Mouse (Mus musculus) bone marrow macrophage, adult 2 months (primary cell): ENCODE measurements around the gene Ube2e1. TPM values are rescaled to one million over a fixed set of nuclear protein-coding genes. Genes with fewer than 3 reads are reported as not detected.
"Not testable (repeated sequence)": the region's sequence is repeated elsewhere in the genome, so short reads cannot be mapped to it uniquely, and the experiment has no call there.

Experiments used
- H3K27ac ChIP-seq: 2 replicates; pipeline ENCODE4 v1.5.1; 2012; ENCODE audit warnings: low read depth, low read length; ENCODE audit not compliant: insufficient read depth
- H3K4me1 ChIP-seq: 2 replicates; pipeline ENCODE4 v1.6.1; 2012; ENCODE audit warnings: low read length; ENCODE audit not compliant: control insufficient read depth, insufficient read depth
- H3K4me3 ChIP-seq: 2 replicates; pipeline ENCODE4 v1.5.1; 2012; ENCODE audit warnings: mild to moderate bottlenecking, low read length, moderate library complexity; ENCODE audit not compliant: insufficient read depth
- CTCF ChIP-seq: IDR thresholded peaks from 2 replicates; pipeline ENCODE4 v1.5.1; 2012; ENCODE audit warnings: low read depth, mild to moderate bottlenecking, low read length, moderate library complexity
- POLR2A ChIP-seq: IDR thresholded peaks from 2 replicates; pipeline ENCODE4 v1.6.1; 2012; ENCODE audit warnings: mild to moderate bottlenecking, low read depth, low read length, borderline replicate concordance
- polyA plus RNA-seq: library from polyadenylated mRNA; stranded (reverse); fragments of >200 nt; gene quantifications from 2 replicates; pipeline ENCODE4 v1.2.4, GENCODE M21; 2012; ENCODE audit not compliant: missing spikeins, insufficient read depth, insufficient read length

The Ube2e1 gene
- polyA plus RNA-seq, 1 experiment: 66.5 TPM

DNA sequence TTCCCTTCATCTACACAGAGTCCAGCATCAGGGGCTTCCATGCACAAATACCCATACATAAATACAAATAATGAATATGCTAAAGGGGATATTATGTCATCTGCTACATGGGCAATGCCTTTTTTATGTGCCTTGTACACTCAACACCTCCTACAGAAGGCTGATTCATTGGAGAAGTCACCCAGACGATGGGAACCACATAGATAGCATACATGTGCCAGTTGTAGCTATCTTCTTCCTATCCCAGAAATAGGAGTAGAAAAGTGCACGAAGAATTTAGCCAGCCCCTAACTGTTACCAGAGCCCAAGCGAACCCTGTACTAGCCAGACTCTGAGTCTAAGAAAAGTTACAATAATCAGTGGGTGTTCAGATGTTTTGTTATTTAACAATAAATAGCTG lies 39.5 kb downstream of the Ube2e1 start:
- Histone ChIP-seq H3K27ac (no peak overlapping the region), H3K4me1 (peaks cover 12% of the 10 kb centered on the region), H3K4me3 (no peak overlapping the region)
- no peak for TF ChIP-seq POLR2A
- TF ChIP-seq CTCF: no peak

DNA sequence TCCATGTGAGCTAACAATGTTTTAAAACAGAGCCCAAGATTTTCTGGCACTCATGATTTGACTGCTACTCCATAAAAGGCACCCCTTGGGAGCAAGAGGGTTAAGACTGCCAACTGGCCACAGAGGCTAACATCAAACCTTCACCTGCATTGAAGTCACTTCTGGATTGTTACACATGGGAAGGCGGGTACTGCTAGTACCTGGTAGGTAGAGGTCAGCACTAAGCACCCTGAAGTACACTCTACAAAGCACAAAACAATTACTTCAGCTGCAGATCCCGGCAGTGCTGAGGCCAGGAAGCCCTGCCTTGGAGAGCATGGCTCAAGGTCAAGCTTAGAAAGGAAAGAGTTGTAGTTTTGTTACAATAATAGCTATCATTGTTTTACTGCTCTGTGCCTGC lies 44.3 kb downstream of the Ube2e1 start:
- TF ChIP-seq CTCF: no peak
- no peak for TF ChIP-seq POLR2A
- Histone ChIP-seq H3K4me1 (peaks cover 7% of the 10 kb centered on the region), H3K27ac (no peak overlapping the region), H3K4me3 (no peak overlapping the region)

DNA sequence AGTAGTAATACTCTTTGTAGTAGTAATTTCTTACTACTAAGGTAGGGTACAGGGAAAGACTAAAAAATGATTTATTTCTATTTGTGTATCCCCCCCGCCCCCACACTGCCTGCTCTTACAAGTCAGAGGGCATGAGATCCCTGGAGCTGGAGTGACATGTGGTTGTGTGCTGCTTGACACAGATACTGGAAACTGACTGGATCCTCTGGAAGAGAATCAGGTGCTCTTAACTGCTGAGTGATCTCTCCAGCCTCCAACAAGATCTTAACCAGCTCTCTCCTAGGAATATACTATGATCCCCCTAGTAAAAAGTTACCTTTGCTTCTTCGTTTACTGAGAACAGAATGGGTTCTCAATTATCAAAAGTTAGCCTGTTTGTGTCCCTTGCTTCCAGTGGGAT lies 45.2 kb downstream of the Ube2e1 start:
- TF ChIP-seq CTCF (no peak), POLR2A (no peak)
- Histone ChIP-seq H3K4me3 (no peak overlapping the region), H3K27ac (no peak overlapping the region), H3K4me1 (peaks cover 7% of the 10 kb centered on the region)

DNA sequence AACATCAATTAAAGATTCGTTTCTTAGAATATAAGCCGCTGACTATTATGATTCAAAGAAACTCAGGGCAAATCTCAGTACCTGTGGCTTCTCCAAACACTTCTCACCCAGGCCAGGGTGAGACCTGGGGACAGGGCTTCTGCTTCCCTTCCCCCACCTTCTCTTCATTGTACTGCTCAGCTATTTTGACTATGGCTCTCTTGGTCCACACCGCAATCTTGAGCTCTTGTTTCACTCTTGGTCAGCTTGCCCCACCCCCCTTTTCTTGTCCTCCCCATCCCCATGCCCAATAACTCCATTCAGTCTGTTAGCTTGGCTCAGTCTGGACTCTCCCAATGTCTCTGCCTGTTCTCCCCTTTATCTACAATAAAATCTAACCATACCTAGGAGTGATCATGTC lies 46.2 kb downstream of the Ube2e1 start:
- peaks cover 7% of the 10 kb centered on the region for H3K4me1 ChIP-seq
- no peak for TF ChIP-seq POLR2A

DNA sequence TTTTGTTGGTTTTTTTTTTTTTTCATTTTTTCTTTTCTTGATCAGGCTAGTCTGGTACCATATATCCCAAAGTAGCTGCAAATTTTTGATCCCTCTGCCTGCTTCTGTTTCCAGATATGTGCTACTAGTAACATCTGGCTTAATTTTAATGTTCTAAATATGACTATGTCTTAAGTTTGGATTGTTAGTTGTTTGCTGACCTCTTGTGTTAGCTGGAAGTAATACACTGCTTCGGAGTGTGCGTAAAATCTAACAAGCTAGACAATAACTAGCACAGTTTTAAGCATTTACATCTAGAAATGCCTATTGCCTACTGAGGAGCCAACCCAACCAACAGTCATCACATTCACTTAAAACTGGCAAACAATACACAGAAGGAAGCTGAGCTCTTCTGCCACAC lies 47.1 kb downstream of the Ube2e1 start:
- Histone ChIP-seq H3K4me1 (peaks cover 3% of the 10 kb centered on the region; the same call in 1 of the 2 replicates), H3K4me3 (no peak overlapping the region), H3K27ac (no peak overlapping the region)
- TF ChIP-seq POLR2A (no peak), CTCF (no peak)

More for the DNA sequence above, 46.2 kb downstream of the Ube2e1 start:
- Histone ChIP-seq H3K4me3 (no peak overlapping the region), H3K27ac (no peak overlapping the region)

DNA sequence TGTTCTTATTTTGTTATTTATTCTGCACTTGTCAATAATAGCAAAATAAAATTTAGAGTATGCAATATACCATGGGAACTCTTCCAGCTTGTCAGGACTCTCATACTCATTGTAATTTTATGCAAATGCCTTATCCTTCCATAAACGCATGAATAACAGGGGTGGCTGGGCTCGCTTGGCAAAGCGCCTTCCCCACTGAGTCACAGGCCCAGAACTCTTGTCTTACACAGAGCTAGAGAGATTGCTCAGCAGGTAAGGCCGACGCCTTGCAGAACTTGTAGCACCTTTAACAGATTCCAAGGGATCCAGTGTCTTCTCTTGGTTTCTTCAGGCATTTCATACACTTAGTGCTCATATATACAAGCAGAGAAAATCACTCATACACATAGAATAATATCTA lies 51.3 kb downstream of the Ube2e1 start:
- Histone ChIP-seq H3K4me3 (no peak overlapping the region), H3K4me1 (no peaks in the 10 kb centered on the region), H3K27ac (no peak overlapping the region)
- TF ChIP-seq CTCF (no peak), POLR2A (no peak)

DNA sequence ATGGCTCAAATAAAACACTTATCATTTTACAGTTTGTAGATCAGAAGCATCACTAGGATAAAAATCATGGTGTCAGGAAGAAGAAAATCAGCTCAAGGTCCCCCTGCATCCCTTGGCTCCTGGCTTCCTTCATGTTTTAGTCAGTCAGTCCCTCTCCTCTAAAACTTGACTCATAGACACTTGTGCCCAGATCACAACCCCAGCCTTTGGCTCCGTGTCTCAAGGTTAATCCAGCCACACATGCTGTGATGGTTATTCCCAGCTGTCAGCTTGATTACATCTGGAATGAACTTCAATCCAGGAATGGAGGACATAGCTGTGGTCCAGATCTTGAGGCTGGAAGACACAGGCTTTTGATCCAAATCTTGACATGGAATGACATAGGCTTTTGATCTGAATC lies 57.1 kb downstream of the Ube2e1 start:
- no peak overlapping the region for H3K27ac ChIP-seq
- TF ChIP-seq POLR2A (no peak), CTCF (no peak)
- no peak overlapping the region for H3K4me3 ChIP-seq
- peaks cover 2% of the 10 kb centered on the region; the same call in 1 of the 2 replicates for H3K4me1 ChIP-seq

DNA sequence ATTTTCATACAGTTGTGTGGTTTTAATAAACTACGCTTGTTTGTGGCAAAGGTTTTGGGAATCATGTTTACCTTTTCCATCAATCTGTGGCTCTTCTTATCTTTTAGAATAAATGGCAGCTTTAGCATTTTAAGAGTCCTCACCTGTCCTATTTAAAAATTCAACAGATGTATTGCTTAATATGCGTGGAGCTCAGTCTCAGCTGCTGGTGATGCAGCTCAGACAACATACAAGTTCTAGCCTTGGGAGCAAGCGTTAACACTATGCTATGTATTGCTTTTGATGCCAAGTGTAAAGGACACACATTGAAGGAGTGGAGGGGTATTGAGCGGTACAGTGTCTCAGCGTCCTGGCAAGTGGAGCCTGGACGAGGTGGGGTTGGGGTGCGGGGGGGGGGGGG lies 60.0 kb downstream of the Ube2e1 start:
- Histone ChIP-seq H3K27ac (no peak overlapping the region), H3K4me3 (peak overlapping the region; percentile 91), H3K4me1 (peaks cover 5% of the 10 kb centered on the region; the same call in 1 of the 2 replicates)
- TF ChIP-seq POLR2A (no peak), CTCF (no peak)

DNA sequence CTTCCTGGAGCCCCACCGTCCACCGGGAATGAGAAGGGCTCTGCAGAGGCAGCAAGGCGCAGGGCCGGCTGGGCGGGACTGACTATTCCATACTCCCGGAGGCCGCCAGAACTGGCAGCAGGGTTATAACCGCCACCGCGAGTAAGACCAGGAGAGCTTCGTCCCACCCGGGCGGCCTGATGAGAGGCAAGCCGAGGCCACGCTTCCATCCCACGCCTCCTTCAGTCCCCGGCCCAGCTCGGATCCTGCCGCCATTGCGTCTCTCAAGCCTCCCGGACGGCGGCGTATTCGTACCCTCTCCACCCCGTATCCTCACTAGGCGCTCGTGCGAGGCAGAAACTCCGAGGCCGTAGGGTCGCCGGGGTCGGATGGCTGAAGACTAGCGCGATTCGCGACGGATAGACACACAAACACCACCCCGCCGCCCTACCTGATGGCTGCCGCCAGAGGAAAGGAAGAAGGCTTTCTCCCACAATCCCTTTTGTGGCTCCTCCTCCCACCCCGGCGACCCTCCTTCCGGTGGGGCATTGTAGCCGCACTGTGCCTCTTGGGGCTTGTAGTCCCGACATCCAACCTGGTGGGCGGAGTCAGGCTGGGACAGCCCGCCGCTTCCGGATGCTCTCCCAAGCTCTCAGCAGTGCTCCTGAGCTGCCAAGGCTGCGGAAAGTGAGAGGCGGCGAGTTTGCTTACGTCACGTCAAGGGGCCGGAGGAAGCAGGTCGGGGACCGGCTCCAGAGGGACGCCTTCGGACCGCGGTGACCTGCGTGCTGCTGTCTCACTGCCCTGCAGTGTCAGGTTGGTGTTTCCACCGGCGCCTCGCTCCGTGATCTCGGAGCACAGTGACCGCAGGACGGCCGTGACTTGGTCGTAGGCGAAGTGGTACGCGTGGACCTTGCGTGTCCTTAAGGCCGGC lies 60.9 kb downstream of the Ube2e1 start, which contains the start of the genes Nkiras1 and Rpl15:
Gene Nkiras1, plus strand, starts transcription at position 608 of the 913 bp plus-strand sequence.
Gene Rpl15, minus strand, starts transcription at position 863 of the 913 bp plus-strand sequence.
- H3K27ac ChIP-seq: peak within 1 kb of the TSS; percentile 59
- TF ChIP-seq POLR2A: peak; percentile 84
- TF ChIP-seq CTCF: no peak
- peaks cover 5% of the 10 kb centered on the region; the same call in 1 of the 2 replicates for H3K4me1 ChIP-seq
- H3K4me3 ChIP-seq: peak within 1 kb of the TSS; percentile 91

DNA sequence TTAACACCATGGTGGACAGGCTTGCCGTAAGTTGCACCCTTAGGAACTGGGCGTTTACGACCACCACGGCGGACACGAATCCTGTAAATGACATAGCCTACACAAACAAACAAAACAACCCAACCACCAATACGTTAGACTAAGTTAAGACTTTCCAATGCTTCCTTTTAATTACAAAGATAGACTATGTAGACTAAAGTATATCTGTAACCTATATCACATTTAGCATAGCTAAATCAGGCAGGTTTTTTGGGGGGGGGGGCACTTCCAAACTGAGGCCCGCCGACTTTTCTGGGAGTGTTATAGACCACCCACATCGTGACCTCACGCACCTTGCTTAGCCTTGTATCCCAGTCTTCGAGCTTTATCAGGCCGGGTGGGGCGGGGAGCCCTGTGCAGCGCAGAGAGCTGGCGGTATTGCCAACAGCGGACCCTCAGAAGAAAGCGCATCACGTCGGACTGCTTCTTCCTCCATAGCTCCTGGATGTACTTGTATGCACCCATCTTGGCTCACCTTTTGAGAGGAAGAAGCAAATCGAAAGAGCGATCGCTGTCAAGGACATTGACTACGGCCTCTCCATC lies 61.6 kb downstream of the Ube2e1 start:
- Histone ChIP-seq H3K27ac (peak overlapping the region; percentile 59), H3K4me3 (peak overlapping the region; percentile 74)
- H3K4me1 ChIP-seq: not testable (repeated sequence)
